Mouse (Mus musculus): Measurements from ENCODE around the gene Nbr1.

DNA sequence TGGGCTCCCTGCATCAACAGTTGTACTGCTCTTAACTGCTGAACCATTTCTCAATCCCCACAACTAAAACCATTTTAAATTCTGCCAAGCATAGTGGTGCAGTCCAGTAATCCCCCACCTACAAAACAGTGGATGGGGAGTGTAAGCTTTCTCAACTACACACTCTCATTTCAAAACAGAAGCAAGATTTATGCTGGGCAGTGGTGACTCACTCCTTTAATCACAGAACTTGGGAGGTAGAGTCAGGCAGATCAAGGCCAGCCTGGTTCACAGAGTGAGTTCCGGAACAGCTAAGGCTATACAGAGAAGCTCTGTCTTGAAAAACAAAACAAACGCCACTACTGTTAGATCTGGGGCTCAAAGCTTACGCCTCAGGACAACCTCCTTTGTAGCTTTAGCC, 66.6 kb downstream of the Nbr1 start:
- TF ChIP-seq CTCF (IDR thresholded peaks at IDR 0.05; ENCODE audit: low read depth) = no peak
- no peak for TF ChIP-seq EP300 (IDR thresholded peaks at IDR 0.05; ENCODE audit: low read depth)

Measured in heart, postnatal 0 days (tissue).